Mouse (Mus musculus): ENCODE data around the gene Dlx6.
A peak's percentile ranks its signal among the peaks of the same experiment; 100 is the strongest.

Gene Dlx6

DNA sequence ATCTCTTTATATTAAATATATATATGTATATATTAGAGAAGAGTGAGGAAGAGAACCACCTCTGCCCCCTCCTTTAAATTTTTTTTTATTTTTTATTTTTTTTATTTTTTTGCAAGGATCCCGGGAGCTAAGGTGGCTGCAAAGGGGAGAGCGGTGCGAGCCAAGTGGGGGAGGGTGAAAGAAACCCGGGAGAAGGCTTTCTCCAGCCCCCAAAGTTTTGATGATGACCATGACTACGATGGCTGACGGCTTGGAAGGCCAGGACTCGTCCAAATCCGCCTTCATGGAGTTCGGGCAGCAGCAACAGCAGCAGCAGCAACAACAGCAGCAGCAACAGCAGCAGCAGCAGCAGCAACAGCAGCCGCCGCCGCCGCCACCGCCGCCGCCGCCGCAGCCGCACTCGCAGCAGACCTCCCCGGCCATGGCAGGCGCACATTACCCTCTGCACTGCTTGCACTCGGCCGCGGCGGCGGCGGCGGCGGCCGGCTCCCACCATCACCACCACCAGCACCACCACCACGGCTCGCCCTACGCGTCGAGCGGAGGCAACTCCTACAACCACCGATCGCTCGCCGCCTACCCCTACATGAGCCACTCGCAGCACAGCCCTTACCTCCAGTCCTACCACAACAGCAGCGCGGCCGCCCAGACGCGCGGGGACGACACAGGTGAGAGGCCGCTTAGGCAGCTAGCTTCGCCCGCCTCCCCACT, at the start of gene Dlx6:
TSS of gene Dlx6 (plus strand) at position 175 of the 711 bp plus-strand sequence.
- DNase-seq, result peak; percentile 35

DNA sequence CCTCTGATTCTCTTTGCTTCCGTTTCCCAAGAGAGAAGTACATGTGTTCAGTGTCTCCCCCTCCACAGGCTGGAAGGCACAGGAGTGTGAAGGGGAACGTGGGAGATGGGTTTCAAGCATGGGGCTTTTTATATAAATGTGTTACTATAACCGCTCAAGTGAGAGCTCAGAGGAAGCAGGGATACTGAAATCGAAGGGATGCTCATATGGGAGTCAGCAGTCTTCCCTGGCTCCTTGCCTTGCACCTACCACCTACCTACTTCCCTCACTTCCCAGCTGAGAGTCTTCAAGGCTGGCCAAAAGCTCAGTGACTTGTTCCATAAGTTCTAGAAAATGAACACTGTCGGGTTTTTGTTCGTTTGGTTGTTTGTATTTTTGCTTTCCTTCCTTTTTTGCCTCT, 46.3 kb upstream of the Dlx6 start:
- DNase-seq, result no peak

DNA sequence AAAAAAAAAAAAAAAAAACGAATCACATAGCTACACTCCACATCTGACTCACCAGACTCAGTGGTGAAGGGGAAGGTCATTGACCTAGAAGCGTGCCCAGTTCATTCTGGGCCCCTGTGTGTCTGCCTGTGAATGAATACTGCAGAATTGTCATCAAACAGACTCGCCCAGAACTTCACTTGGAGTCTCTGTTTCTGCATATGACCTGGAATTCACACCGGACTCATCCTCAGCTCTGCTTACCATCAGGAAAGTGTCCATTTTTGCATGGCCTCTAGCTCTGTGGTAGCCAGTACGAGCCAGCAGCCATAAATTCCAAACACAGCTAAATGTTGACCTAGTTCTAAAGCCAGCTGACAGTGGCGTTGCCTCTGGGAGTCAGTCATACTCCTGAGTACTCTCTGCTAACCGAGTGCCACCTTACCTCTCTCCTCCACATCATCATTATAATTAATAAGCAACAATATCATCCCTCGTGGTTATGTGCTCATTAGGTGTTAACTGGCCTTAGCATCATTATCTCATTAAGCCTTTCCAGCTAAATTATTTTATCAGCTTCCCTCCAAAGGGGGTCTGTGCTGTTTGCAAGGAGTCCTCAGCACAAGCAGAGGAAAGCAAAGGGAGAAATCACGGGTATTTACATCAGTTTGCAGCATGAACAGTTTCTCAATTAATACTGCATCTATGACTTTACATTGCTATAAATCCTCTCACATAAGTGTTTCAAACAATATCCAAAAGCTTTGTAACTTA, 44.9 kb upstream of the Dlx6 start:
- no peak for DNase-seq

DNA sequence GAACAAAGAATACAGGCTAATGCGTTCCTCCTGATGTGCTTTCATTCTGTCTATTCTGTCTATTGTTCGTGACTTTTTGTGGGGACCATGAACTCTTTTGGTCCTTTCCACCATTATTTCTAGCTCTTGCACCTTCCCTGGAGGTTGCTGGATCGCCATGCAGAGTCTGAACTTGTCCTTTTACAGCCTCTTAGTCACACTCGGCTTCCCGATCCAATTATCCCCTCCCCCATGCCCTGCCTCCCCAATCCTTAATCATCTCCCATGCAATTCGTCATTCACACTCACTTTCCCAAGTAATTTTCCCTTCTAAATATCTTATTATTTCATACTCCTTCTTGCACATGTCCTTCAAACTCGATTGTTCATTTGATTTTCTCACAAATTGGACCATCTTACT, 44.0 kb upstream of the Dlx6 start:
- DNase-seq, result no peak

DNA sequence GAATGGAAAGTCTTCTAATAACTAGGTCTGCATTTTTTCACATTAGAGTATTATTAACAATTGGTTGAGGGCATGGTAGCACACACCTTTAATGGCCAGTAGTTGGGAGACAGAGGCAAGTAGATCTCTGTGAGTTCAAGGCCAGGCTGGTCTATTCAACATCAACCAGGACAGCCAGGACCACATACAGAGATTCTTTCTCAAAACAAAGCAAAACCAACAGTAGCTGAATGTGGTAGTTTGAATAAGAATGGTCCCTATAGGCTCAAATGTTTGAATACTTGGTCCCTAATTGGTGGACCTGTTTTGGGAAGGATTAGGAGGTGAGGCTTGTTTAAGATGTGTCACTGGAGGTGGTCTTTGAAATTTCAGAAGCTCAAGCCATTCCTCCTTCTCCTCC, 37.8 kb upstream of the Dlx6 start:
- no peak for DNase-seq

DNA sequence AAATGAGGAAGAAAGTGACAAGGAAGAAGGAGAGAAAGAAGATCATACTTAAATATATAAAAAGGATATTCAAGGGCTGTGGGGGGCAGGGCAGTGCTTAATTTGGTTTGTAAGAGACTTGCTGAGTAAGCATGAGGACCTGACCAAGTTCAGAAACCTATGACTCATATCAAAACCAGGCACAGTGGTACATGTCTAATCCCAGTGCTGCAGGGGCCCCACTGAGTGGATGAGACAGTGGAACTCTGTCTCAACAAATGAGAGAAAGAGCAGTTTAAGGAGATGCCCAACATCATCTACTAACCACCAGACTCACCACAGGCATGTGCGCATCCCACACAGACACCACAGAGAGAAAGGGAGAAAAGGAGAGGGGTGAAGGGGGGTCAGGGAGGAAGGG, 36.3 kb upstream of the Dlx6 start:
- no peak for DNase-seq

DNA sequence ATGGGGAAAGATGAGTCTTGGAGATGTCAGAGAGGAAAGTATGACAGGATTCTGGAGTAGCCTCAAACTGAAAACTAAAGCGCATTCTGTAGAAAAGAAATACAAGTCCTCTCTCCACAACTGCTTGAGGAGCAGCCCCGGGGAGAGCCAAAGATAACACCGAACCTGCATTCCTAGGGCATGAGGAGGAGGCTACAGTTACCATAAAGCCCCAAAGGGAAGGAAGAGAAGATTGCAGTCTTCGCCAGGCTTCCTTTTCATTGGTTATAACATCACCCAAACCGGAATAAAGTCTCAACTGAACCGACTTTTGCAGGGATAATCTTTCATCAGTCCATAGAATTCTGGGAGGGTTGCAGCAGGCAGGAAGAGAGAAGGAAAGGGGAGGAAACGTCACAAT, 32.7 kb upstream of the Dlx6 start:
- no peak for DNase-seq

DNA sequence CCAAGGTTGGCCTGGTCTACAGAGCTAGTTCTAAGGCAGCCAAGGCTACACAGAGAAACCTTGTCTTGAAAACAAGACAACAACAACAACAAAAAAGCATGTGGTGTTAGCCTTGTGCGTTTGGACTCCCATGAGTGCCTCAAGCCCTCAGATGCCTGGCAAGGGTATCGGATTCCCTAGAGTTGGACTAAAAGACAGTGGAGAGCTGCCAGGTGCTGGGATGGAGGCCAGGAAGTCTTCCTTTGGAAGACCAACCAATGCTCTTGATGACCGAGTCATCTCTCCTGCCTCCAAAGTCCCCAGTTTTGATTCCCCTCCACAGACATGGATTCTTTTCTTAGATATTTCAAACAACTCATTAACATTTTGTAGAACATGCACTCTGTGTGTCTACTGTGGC, 29.8 kb upstream of the Dlx6 start:
- DNase-seq, result no peak

DNA sequence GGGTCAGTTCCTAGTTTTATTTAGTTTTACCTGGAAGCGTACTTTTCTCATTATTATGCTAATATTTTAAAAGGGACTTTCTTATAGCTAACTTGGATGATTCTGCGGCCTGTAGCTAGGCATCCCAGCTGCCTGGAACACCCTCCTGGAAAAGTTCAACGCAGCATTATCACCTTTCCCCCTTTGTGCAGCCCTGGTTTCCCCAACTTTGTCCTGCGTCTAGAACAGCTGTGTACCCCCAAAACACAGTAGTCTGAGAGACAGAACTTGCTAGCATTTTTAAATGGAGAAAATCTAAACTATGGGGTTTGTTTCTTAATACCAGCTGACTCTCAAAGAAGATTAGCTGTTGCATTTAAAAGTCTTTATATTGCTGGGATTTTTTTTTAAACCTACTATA, 14.6 kb upstream of the Dlx6 start:
- DNase-seq, result no peak

DNA sequence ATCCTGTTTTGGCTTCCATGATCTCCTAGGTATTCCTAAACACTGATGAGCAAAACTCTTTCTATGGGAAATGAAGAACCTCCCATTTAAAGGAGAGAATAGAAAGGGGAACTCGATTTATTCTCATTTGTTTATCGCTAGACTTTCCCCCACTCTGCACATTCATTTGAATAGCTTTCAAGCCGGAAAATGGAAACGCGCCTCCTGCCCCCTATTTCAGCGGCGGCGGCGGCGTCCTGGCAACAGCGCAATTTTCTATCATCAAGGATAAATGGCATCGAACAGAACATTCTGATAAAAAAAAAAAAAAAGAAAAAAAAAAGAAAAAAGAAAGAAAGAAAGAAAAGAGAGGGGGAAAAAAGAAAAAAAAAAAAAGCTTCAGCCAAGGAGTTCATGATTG, 13.4 kb upstream of the Dlx6 start:
- DNase-seq, result no peak

DNA sequence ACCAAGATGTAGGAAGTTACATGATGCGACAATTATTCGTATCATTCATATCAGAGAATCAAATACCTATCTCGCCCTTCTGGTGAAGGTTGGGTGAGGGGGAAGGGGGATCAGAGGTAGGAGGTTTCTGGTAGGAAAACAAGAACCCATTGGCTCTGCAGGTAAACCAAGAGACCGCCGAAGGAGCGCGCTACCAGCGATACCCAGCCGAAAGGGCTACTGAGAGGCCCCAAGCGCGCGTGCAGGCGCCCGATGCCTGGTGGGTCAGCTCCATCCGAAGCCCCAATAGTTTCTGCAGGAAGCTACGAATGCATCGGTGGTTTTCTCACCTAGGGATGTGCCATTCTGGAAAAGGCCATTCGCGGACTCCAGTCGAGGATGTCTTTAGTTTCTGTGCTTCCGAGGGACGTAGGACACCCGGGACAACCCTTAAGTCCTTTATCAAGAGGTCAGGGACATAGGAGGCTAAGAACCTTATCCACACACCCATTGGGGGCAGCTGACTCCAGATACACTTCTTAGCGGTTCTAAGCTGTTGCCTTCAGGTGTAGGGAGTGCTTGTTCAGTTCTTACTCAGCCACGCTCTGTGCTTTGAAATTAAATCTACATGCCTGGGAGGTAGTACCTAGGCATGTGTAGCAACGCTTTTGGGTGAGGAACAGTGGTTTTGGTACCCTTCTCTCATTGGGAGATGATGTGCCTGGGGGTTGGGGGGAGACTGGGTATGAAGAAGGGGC, 12.6 kb upstream of the Dlx6 start:
- no peak for DNase-seq

DNA sequence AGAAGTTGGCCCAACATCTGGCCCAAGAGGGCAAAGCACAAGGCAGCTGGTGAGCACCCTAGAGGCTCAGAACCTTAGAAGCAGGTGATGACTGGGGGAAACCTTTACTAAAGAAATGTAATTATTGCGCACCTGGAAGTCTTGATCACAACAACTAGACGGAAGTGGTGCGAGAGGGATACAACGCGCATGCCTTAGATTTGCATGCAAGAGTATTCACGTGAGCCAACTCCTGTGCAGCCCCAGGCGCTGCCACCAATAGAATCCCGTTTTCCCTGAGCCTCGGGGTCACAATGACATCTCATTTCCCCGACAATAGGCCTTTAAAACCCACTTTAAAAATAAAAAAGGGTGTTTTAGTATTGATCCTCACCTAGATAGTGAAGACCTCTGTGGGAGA, 12.0 kb upstream of the Dlx6 start:
- DNase-seq, result no peak

DNA sequence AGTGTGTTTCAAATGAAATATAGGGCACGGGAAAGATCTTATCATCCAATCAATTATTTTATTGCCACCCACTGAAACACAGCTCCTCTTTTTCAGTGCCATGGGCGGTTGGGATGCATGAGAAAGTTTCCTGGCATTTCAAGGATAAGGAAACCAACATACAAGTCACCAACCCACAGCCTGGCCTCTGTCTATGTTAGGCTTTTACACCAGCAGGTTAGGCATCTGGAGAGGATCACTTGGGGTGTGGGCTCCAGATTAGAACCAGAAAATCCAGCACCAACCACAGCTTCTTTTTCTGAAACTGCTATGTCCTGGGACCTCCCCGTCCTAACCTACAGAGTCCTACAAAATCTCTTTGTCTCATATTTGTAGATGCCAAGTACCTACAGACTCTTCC, 10.2 kb upstream of the Dlx6 start:
- no peak for DNase-seq

DNA sequence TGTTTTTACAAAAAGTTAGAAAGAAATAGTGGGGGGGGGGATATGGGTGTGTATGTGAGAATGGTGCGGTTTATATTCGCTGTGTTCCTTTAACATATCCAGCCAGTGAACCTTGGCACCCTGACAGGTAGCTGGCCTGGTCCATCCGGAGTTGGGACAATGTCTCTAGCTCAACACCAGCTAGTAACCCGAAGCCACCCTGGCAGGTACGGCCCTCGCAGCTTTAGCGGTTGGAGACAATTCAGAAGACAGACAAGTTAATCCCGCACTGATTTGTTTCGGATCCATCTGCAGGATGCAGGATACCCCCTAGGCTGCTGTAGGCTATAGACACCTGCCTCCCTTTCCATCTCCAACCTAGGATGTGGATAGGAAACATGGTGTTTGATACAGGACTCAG, 9.0 kb upstream of the Dlx6 start:
- DNase-seq, result no peak

DNA sequence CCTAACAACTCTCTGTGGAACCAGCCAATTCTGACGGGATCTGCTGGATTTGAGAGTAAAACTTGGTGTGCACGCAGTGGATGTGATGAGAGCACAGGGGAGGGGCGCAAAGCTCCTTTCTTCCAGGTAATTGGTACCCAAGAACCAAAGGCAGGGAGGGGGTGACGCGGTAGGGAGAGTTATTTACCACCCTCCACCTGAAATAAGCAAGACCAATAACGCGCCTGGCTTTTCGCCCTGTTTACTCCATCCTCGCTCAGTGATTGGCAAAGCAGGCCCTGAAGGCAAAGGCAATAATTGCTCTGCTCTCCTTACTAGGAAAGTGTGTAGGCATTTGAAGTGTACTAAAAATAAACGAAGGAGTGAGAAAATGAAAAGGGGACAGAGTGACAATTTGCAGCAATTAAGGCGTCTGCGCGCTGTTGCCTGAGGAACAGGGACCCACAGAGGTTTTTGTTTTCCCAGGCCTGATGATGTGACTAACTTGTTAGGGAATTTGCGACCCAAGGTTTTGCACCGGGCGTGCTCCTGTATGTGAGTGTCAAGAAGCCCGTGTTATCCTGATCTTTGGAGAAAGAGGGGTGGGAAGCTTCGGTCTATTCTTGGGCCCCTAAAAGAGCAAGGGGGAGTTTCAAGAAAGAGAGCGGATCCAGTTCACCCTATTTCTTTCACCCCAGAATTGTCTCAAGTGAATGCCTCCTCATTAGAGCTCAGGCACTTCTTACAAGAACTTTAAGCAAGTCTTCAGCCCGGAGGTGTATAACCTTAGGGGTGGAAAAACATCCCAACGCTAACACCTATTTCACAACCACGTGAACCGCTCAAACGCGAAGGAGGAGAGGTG, 8.0 kb upstream of the Dlx6 start:
- no peak for DNase-seq

DNA sequence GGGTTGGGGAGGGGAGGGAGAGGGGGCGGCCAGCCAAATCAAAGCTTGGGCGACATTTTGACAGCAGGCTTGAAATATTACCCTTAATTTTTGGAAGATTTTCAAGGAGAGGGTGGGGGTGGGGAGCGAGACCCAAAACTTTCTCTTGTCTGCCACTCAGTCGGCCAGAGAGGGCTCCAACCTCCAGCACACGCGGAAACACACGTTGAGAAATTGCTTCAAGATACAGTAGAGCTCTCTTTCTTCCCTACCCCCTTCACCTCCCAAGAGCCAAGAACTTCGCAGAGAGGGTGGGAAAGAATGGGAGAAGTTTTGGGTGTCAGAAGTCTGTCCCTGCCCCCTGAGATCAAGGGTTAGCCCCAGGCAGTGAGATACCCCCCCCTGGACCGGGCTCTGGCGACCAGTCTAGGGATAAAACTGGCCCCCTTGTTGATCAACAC, 7.4 kb upstream of the Dlx6 start:
- DNase-seq, result no peak

DNA sequence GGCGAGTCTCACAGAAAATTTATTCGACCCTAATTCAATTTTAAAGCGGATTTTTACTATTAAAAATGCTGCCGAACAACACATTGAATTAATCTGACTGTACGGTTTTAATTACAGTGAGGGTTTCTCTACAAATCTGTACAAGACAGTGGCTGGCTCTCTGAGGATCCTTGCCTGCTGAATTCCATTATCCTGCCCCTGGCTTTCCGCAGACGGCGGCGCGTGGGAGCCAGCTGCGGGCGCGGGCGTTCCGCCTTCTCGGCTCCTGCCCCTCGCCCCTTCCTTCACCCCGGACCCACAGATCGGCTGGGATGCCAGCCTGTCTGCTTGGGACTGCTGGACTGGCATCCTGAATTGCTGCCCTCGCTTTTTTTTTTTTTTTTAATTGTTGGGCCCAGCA, 6.8 kb upstream of the Dlx6 start:
- no peak for DNase-seq

DNA sequence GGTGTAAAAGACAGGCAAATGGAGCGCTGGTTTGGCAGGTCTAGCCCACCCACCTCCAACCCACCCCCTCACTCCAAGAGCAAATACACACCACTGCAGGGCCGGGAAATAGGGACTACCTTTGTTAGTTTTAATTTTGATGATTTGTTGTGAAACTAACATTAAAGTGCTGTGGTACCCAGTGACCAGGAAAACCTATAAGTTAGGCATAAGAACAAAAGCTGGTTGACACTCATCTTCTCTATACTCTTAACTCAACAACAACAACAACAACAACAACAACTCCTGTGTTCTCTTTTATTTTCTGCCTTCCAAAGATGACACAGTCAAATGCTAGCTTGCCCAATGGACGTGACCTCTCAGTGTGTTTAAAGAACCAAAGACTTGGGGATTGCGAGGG, 6.3 kb upstream of the Dlx6 start:
- DNase-seq, result no peak

DNA sequence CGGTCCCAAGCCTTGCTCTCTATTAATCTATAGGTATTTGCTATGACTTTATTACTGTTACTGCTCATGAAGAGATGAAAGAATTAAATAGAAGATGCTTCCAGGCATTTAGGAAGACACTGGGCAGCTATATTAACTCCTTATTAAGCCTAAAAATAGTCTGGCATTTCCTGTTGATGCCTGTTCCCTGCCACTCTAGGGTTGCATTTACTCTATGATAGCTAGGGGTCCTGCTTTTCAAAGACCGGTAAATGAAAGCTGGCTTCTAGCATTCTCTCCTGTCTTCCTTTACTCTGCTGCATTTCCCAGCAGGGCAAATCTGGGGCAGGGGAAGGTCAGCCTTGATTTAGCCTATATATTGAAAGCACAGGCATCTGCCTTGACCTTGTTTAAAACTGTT, 5.4 kb upstream of the Dlx6 start:
- no peak for DNase-seq

DNA sequence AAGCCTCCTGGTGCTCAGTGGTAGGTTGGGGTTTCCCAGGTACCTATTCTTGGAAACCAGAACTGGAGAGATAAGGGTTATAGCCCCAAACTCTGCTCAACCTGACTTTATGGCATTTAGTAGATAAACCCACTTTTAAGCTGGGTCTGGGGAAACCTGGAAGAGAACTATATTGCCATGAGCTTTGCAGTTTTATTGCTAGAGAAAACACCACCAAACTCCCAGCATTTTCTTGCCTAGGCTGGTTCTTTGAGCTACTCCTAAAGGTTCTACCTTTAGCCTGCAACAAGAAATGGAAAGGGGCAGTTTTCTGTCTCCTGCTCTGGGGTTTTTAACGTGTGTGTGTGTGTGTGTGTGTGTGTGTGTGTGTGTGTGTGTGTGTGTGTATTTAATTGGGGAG, 4.6 kb upstream of the Dlx6 start:
- DNase-seq, result no peak

DNA sequence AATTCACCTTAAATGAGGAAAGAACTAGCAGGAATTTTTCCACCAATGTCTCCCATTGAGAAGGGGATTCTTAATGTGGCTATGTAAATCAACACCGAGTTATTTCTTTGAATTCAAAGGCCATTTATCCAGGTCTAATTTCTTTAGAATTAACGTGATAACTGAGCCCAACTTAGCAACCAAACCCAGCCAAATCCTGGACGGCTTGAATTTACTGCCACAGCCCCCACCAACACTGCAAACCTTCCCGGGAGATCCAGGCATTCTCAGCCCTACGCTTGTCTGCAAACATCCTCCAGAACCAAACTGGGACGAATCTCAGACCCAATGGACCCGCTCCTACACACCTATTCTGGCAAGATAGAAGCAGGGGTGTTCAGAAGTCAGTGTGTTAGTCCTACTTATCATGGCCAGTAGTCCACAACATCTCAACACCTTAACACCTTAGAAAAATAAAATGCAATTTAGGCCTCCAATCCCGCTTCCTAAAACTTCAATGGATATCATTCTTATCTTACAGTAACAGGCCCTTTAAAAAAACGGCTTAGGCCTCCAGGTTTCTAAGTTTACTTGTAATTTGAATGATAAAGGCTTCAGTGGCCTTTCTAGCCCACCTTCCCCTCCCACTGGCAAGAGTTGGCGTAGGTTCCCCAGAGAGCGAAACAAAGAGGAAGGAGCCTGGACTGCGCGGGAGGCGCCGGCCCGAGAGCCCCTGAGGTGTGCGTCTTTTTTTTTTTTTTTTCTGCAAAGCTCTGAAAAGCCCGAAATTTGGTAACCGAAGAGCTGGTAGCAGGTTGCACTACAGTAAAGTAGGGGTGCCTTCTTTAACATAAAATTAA, 3.8 kb upstream of the Dlx6 start:
- no peak for DNase-seq

DNA sequence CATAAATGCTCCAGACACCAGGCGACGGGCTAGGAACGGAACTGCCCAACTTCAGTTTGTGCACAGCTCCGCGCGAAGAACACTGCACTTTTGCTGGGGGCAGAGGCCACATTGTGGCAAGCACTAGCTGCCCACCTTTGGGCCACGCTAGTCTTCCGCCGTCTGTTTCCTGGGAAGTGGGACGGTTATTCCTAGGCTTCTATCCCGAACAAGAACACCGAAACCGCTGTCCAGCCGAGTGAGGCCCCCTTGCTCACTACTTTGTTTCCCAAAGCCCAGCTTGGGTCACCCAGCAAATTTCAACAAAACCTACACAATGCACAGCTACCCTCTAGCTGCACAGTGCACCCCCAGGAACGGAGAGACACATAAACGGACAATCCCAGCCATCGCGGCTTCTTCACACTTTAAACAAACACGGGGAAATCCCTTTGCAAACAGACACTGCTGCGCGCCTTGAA, 3.2 kb upstream of the Dlx6 start:
- no peak for DNase-seq

All from kidney, postnatal 14 days (tissue).